Mouse (Mus musculus) heart, postnatal 0 days (tissue): Measurements from ENCODE around the gene Pi4kb. TPM values are rescaled to one million over a fixed set of nuclear protein-coding genes. Genes with fewer than 3 reads are reported as not detected.
"Not testable (repeated sequence)": the region's sequence is repeated elsewhere in the genome, so short reads cannot be mapped to it uniquely, and the experiment has no call there.

Source experiments
- ATAC-seq: fragments of 200-750 bp; cut with Nextera tagmentation; 2 replicates; pipeline ENCODE4 v1.8.0; 2017; ENCODE audit warnings: low read depth, moderate number of reproducible peaks, moderate library complexity; ENCODE audit not compliant: insufficient read depth
- DNase-seq: peaks from one replicate; pipeline ENCODE4 v3.0.0-alpha.2; 2016; ENCODE audit warnings: low spot score
- H3K27ac ChIP-seq: fragments of 300-500 bp; sonication (generic); 2 replicates; pipeline ENCODE4 v1.5.1; 2014; ENCODE audit warnings: low read depth, mild to moderate bottlenecking
- H3K27me3 ChIP-seq: fragments of 300-500 bp; sonication (generic); 2 replicates; pipeline ENCODE4 v1.6.1; 2014; ENCODE audit warnings: low read length, mixed read lengths; ENCODE audit not compliant: control insufficient read depth, insufficient read depth
- H3K36me3 ChIP-seq: fragments of 300-500 bp; sonication (generic); replicated peaks from 2 replicates; pipeline ENCODE4 v1.6.1; 2014; ENCODE audit warnings: low read length, mixed read lengths; ENCODE audit not compliant: control insufficient read depth, insufficient read depth
- H3K4me1 ChIP-seq: fragments of 300-500 bp; sonication (generic); 2 replicates; pipeline ENCODE4 v1.6.1; 2014; ENCODE audit warnings: antibody characterized with exemption; ENCODE audit not compliant: control insufficient read depth, insufficient read depth
- H3K4me2 ChIP-seq: fragments of 300-500 bp; sonication (generic); 2 replicates; pipeline ENCODE4 v1.6.1; 2014; ENCODE audit warnings: low read depth, mild to moderate bottlenecking, low read length, moderate library complexity
- H3K4me3 ChIP-seq: fragments of 300-500 bp; sonication (generic); 2 replicates; pipeline ENCODE4 v1.5.1; 2014; ENCODE audit warnings: low read depth, low read length
- H3K9ac ChIP-seq: fragments of 300-500 bp; sonication (generic); replicated peaks from 2 replicates; pipeline ENCODE4 v1.6.1; 2014; ENCODE audit warnings: low read depth, low read length, mixed read lengths
- H3K9me3 ChIP-seq: fragments of 300-500 bp; sonication (generic); replicated peaks from 2 replicates; pipeline ENCODE4 v1.6.1; 2016; ENCODE audit warnings: low read length; ENCODE audit not compliant: control insufficient read depth
- CTCF ChIP-seq: IDR thresholded peaks from 2 replicates; pipeline ENCODE4 v1.5.1; 2016; ENCODE audit warnings: antibody characterized with exemption, control low read depth, low read depth
- EP300 ChIP-seq: IDR thresholded peaks from 2 replicates; pipeline ENCODE4 v1.6.1; 2016; ENCODE audit warnings: antibody characterized with exemption, low read depth
- WGBS: fragments of 180-500 bp; shearing (Covaris S2); extraction: QIAGEN DNeasy Blood & Tissue Kit; methylation state at CpG from one replicate; pipeline ENCODE4 v1.1.7; 2014; 5-methylcytosine and 5-hydroxymethylcytosine counted together
- polyA plus RNA-seq: library from polyadenylated mRNA; unstranded; fragments of >200 nt; fragmentation: Nextera tagmentation; extraction: Ambion mirVana; gene quantifications from 2 replicates; pipeline ENCODE4 v1.2.1, GENCODE M21; 2015
- total RNA-seq: library from RNA; depleted of rRNA; stranded (reverse); fragments of >200 nt; gene quantifications from 2 replicates; pipeline ENCODE4 v1.2.3, GENCODE M21; 2014; ENCODE audit warnings: low replicate concordance; rRNA removed

The Pi4kb gene
- total RNA-seq (44.4 and 47.2 TPM in 2 replicates), polyA plus RNA-seq (12.6 and 13.7 TPM in 2 replicates)

DNA sequence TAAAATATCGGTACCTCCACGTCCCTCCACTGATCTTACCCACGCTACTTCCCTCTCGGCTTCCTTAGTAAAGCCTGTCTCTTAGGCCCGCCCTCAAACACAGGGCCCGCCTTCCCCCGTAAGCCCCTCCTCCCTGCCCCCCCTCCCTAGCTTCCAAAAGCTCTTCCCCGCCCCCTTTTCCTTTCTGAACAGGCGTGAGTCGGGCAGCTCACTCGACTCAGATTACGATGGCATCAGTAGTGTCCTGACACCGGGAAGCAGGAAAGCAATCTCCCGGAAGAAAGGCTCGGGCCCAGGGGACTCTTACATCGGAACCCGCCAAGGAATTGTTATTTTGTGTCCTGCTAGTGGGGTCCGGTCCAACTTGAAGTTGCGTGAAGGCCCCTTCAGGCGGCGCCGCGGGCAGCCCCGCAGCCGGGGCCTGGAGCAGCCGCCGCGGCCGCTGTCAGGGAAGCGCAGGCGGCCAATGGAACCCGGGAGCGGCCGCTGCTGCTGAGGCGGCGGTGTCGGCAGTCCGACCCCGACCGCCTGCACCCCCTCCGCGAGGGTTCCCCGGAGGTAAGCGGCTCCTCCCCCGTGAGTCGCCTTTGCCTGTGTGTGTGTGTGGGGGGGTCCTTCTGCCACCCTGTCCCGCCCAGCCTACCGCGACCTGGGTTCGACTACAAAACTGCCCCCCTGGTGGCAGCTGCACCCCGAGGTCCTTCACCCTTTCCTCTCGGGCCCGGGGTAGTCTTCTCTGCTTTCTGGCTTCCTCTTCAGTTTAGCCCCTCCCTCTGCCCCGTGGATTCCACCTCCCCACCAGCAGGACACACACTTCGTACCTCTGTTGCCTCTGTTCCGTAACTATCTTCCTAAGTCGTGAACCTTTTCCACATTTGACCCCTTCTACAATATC is at the start of gene Pi4kb:
Gene Pi4kb (plus strand): TSS at position 204 of the 895 bp plus-strand sequence.
- H3K9me3 ChIP-seq, result no peaks in the 10 kb centered on the region
- H3K4me2 ChIP-seq, result peak within 1 kb of the TSS; percentile 75
- ATAC-seq, result peak; percentile 92
- H3K4me1 ChIP-seq, result peaks cover 15% of the 10 kb centered on the region
- peak; percentile 74; the same call in 1 of the 2 replicates for TF ChIP-seq EP300
- TF ChIP-seq CTCF, result 0 out of 2 replicates have a peak, but pooled peaks have one; percentile 2
- H3K27ac ChIP-seq, result peak within 1 kb of the TSS; percentile 95
- peak; percentile 94 for DNase-seq
- H3K4me3 ChIP-seq, result peak within 1 kb of the TSS; percentile 98
- H3K27me3 ChIP-seq, result no peaks in the 10 kb centered on the region
- peak within 1 kb of the TSS; percentile 98 for H3K9ac ChIP-seq
- H3K36me3 ChIP-seq, result 0 out of 2 replicates have a peak, but pooled peaks cover 10% of the 10 kb centered on the region
- under 1% methylated on average over 51 of the region's 57 CpGs for WGBS

DNA sequence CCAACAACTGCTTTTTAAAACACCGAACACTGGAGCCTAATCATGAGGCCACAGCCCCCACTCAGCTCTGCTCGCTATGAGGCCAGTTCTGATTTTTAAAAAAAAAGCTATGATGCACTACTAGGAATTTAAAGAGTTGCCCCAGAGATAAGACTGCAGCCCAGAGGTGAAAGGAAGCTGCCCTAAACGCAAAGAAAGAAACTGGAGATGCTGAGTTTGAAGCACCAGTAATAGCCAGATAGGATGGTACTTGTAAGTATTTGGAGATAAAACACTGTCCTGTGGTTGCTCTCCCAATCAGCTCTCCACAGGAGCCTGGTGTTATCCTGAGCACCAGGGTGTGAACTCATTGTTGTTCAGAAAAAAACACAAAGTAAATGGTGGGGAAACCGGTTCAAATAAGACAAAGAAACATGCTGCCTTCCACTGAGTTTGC is 48.2 kb upstream of the Pi4kb start:
- not testable (repeated sequence) for H3K4me2 ChIP-seq, H3K36me3 ChIP-seq, H3K27ac ChIP-seq, H3K9me3 ChIP-seq, ATAC-seq, H3K27me3 ChIP-seq, H3K4me1 ChIP-seq, DNase-seq, H3K4me3 ChIP-seq, H3K9ac ChIP-seq
- 22% methylated on average over 4 of the region's 4 CpGs for WGBS

DNA sequence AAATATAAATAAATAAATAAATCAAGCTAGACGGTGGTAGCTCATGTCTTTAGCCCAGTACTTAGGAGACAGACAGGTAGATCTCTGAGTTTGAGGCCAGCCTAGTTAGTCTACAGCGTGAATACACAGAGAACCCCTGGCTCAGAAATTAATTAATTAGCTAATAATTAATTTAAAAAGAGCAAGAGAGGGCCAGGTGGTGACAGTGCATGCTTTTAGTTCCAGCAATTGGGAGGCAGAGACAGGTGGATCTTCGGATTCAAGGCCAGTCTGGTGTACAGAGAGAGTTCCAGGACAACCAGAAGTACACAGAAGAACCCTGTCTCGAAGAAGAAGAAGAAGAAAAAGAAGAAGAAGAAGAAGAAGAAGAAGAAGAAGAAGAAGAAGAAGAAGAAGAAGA is 45.6 kb upstream of the Pi4kb start:
- WGBS, result 88% methylated on average over 4 of the region's 4 CpGs
- H3K4me3 ChIP-seq, result not testable (repeated sequence)

DNA sequence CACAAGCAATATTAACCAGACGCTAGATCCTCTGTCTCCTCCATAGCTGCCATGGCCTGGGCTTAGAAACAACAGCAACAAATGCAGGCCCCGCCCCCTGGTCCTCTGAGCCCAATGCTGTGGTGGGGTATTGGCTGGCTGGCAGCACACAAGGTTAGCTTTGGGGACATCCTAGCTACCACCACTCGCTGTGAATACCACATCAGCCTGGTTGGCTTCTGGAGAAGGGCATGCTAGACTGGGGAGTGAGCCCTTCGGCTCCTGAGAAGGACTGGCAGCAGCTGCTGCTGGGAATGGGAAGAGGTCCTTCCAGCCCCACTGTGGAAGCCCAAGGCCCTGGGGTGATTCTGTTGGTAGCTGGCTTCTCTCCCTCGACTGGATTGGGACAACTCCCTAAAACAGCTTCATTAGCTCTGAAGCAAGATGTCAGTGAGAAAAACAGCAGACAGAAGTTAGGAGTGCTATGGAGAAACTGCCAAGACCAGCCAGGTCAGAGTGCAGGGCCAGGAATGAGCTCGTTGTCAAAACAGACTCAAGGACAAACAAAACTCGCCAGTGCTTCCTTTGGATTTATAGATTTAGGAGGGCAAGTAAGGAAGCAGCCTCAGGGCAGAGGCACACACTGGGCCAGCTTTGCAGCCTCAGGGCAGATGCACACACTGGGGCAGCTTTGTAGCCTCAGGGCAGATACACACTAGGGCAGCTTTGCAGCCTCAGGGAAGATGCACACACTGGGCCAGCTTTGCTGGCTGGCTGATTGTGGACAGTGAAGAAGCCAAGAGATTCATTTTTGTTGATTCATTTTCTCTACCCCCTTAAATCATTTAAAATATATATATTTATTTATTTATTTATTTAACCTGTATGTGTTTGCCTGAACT is 43.9 kb upstream of the Pi4kb start:
- DNase-seq, H3K4me3 ChIP-seq, H3K4me2 ChIP-seq, H3K9ac ChIP-seq, H3K9me3 ChIP-seq, H3K36me3 ChIP-seq, H3K27me3 ChIP-seq, ATAC-seq: not testable (repeated sequence)
- WGBS, result 49% methylated on average over 7 of the region's 7 CpGs
- peaks cover 10% of the 10 kb centered on the region for H3K4me1 ChIP-seq
- peak overlapping the region; percentile 54 for H3K27ac ChIP-seq

More for the DNA sequence above, 45.6 kb upstream of the Pi4kb start:
- ATAC-seq, H3K27ac ChIP-seq, H3K27me3 ChIP-seq, H3K9ac ChIP-seq, H3K4me2 ChIP-seq, H3K36me3 ChIP-seq, H3K9me3 ChIP-seq, DNase-seq: not testable (repeated sequence)
- H3K4me1 ChIP-seq, result peaks cover 10% of the 10 kb centered on the region

DNA sequence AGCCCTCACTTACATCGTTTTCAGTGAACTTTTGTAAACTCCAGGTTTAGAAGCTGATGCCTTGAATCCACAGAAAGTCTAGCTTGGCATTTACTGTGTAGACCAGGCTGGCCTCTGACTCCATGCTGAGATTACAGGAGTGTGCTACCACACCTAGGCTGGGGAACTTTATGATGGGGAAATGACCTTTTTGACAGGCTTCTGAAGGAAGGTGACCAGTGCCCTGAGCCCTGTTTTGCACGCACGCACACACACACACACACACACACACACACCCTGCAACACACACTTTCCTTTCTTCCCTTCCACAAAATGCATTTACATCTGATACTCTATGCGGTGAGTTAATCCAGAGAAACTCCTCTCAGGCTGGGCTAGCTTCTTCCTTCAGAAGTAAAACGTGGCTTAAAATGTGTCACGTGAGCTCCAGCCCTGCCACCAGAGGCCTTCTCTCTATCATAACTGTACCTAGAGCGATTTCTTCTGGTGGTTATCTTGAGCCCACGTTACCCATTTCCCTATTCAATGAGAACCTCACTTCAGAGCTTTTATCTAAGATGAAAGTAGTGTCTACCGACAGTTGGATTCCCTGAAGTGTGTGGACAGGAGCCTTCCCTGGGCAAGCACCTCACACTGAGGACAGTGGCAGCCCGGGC is 43.0 kb upstream of the Pi4kb start:
- H3K4me1 ChIP-seq, result peaks cover 10% of the 10 kb centered on the region
- H3K9me3 ChIP-seq, H3K4me3 ChIP-seq, H3K27me3 ChIP-seq, DNase-seq, H3K27ac ChIP-seq, H3K36me3 ChIP-seq, H3K4me2 ChIP-seq, ATAC-seq, H3K9ac ChIP-seq: not testable (repeated sequence)
- 71% methylated on average over 10 of the region's 10 CpGs for WGBS

DNA sequence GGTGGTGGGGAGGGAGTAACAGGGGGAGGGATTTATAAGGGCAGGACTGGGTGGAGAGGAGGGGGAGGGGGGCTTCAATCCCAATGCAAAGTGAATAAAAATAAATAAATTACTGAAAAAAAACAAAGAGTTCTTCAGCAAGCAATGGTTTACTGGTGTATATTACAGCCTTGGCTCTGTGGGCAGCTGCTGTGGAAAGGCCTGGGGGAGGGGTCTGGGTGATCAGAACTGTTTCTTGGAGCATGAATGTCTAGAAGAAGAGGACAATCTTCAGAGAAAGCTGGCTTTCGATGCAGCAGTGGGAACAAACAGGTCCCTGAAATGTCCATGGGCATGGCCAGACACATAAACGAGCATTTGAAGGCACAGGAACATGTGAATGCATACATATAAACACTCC is 42.3 kb upstream of the Pi4kb start:
- not testable (repeated sequence) for DNase-seq, H3K9ac ChIP-seq, H3K9me3 ChIP-seq, H3K27me3 ChIP-seq, ATAC-seq, H3K4me3 ChIP-seq, H3K36me3 ChIP-seq
- Histone ChIP-seq H3K4me1 (peaks cover 10% of the 10 kb centered on the region), H3K4me2 (0 out of 2 replicates have a peak overlapping the region, but pooled peaks have one; percentile 66), H3K27ac (peak overlapping the region; percentile 96)
- WGBS, result 44% methylated on average over 2 of the region's 2 CpGs
